Comparison of ENCODE assay signal across 20 mouse cellular contexts in genomic region chr5:17938170-17938939, GRCm38 (mm10). TPM values are rescaled to one million over a fixed set of nuclear protein-coding genes. Genes with fewer than 3 reads are reported as not detected.
DNase-seq lines count a peak whose midpoint lies in the region; ATAC-seq lines count a peak whose summit lies in the region.
"Had no signal": no experiment of that assay in that cellular context is flagged by ENCODE, and none has a peak within 500 bp of the region (broad histone marks: within the 10 kb centered on the region; RNA-seq: fewer than 3 reads in every experiment).

No protein-coding gene starts in this region.

- no peak overlapping the region for H3K9ac ChIP-seq in liver, embryonic 13.5 days
- H3K9ac ChIP-seq in forebrain, embryonic 13.5 days: no peak overlapping the region
- H3K9ac ChIP-seq in midbrain, embryonic 14.5 days (replicated peaks; ENCODE audit: low read length): no peak overlapping the region
- H3K9ac ChIP-seq: embryonic facial prominence, embryonic 12.5 days; lung, embryonic 15.5 days; midbrain, embryonic 15.5 days had no signal

- no peaks in the 10 kb centered on the region for H3K27me3 ChIP-seq in heart, embryonic 10.5 days (ENCODE audit: insufficient read depth, poor library complexity, severe bottlenecking)
- no peaks in the 10 kb centered on the region for H3K27me3 ChIP-seq in liver, embryonic 13.5 days
- H3K27me3 ChIP-seq in forebrain, embryonic 13.5 days: no peaks in the 10 kb centered on the region
- H3K27me3 ChIP-seq in midbrain, embryonic 14.5 days (ENCODE audit: control insufficient read depth, insufficient read depth, low read length): no peaks in the 10 kb centered on the region
- H3K27me3 ChIP-seq: embryonic facial prominence, embryonic 12.5 days; lung, embryonic 15.5 days; midbrain, embryonic 15.5 days had no signal

- no peak overlapping the region for H3K4me2 ChIP-seq in liver, embryonic 13.5 days
- H3K4me2 ChIP-seq in forebrain, embryonic 13.5 days: no peak overlapping the region
- no peak overlapping the region for H3K4me2 ChIP-seq in midbrain, embryonic 14.5 days (ENCODE audit: low read length)
- H3K4me2 ChIP-seq: embryonic facial prominence, embryonic 12.5 days; lung, embryonic 15.5 days; midbrain, embryonic 15.5 days had no signal

- ATAC-seq in liver, embryonic 13.5 days (ENCODE audit: low read depth): peak; percentile 88
- no peak for ATAC-seq in forebrain, embryonic 13.5 days
- ATAC-seq in midbrain, embryonic 14.5 days (ENCODE audit: low FRiP score, low TSS enrichment): no peak
- ATAC-seq: midbrain, embryonic 15.5 days had no signal

- H3K9me3 ChIP-seq in heart, embryonic 10.5 days: no peaks in the 10 kb centered on the region
- H3K9me3 ChIP-seq in liver, embryonic 13.5 days (replicated peaks): no peaks in the 10 kb centered on the region
- no peaks in the 10 kb centered on the region for H3K9me3 ChIP-seq in forebrain, embryonic 13.5 days (replicated peaks)
- H3K9me3 ChIP-seq in midbrain, embryonic 14.5 days (ENCODE audit: control insufficient read depth, low read length): no peaks in the 10 kb centered on the region
- H3K9me3 ChIP-seq: embryonic facial prominence, embryonic 12.5 days; hindbrain, embryonic 10.5 days; lung, embryonic 15.5 days; midbrain, embryonic 15.5 days had no signal

- no peaks in the 10 kb centered on the region for H3K36me3 ChIP-seq in heart, embryonic 10.5 days
- no peaks in the 10 kb centered on the region for H3K36me3 ChIP-seq in liver, embryonic 13.5 days
- H3K36me3 ChIP-seq in forebrain, embryonic 13.5 days (ENCODE audit: poor library complexity, severe bottlenecking): no peaks in the 10 kb centered on the region
- no peaks in the 10 kb centered on the region for H3K36me3 ChIP-seq in midbrain, embryonic 14.5 days (ENCODE audit: control insufficient read depth, insufficient read depth, low read length)
- H3K36me3 ChIP-seq: embryonic facial prominence, embryonic 12.5 days; hindbrain, embryonic 10.5 days; lung, embryonic 15.5 days; midbrain, embryonic 15.5 days had no signal

- DNase-seq in heart, adult 18-20 months: peak; percentile 41 to 67
- DNase-seq in heart, embryonic 10.5 days (ENCODE audit: low spot score): no peak
- peak; percentile 12 for DNase-seq in lung, postnatal 10 days
- no peak for DNase-seq in lung, postnatal 14 days
- DNase-seq in liver, embryonic 13.5 days: no peak
- DNase-seq in thymus, postnatal 10 days (ENCODE audit: low spot score in 2 of 2): no peak
- DNase-seq in midbrain, embryonic 14.5 days: no peak
- DNase-seq: adrenal gland, postnatal 10 days; cerebellum, postnatal 25 days; kidney, postnatal 10 days; right cerebral cortex, postnatal 4 days; thymus, postnatal 14 days had no signal

- H3K27ac ChIP-seq in heart, embryonic 10.5 days: no peak overlapping the region
- no peak overlapping the region for H3K27ac ChIP-seq in liver, embryonic 13.5 days
- H3K27ac ChIP-seq in forebrain, embryonic 13.5 days: no peak overlapping the region
- no peak overlapping the region for H3K27ac ChIP-seq in midbrain, embryonic 14.5 days (replicated peaks; ENCODE audit: low read depth, low read length)
- H3K27ac ChIP-seq: embryonic facial prominence, embryonic 12.5 days; hindbrain, embryonic 10.5 days; lung, embryonic 15.5 days; midbrain, embryonic 15.5 days had no signal

- H3K4me3 ChIP-seq in heart, embryonic 10.5 days: no peak overlapping the region
- no peak overlapping the region for H3K4me3 ChIP-seq in liver, embryonic 13.5 days (replicated peaks)
- H3K4me3 ChIP-seq in forebrain, embryonic 13.5 days: no peak overlapping the region
- H3K4me3 ChIP-seq in midbrain, embryonic 14.5 days (replicated peaks; ENCODE audit: low read depth, low read length): no peak overlapping the region
- H3K4me3 ChIP-seq: embryonic facial prominence, embryonic 12.5 days; hindbrain, embryonic 10.5 days; lung, embryonic 15.5 days; midbrain, embryonic 15.5 days had no signal

- 63% methylated on average over 1 of the region's 1 CpGs for WGBS in heart, embryonic 10.5 days
- 45% methylated on average over 1 of the region's 1 CpGs for WGBS in liver, embryonic 13.5 days (ENCODE audit: insufficient replicate concordance)
- 75% methylated on average over 1 of the region's 1 CpGs for WGBS in forebrain, embryonic 13.5 days
- WGBS in midbrain, embryonic 14.5 days: 56% methylated on average over 1 of the region's 1 CpGs

- no peaks in the 10 kb centered on the region for H3K4me1 ChIP-seq in heart, embryonic 10.5 days
- peaks cover 10% of the 10 kb centered on the region for H3K4me1 ChIP-seq in liver, embryonic 13.5 days (replicated peaks)
- no peaks in the 10 kb centered on the region for H3K4me1 ChIP-seq in forebrain, embryonic 13.5 days
- H3K4me1 ChIP-seq in midbrain, embryonic 14.5 days (ENCODE audit: control insufficient read depth, insufficient read depth, low read length): no peaks in the 10 kb centered on the region
- H3K4me1 ChIP-seq: embryonic facial prominence, embryonic 12.5 days; hindbrain, embryonic 10.5 days; lung, embryonic 15.5 days; midbrain, embryonic 15.5 days had no signal

RNA-seq across cellular contexts. Expression of gene Gnat3, which starts 24.0 kb away (rescaled TPM):
- 1 to 10 TPM in 1 of 2 experiments, under 1 TPM in 1; 0.52 to 1.3 TPM for total RNA-seq in heart, adult 18-20 months (2021)
- not detected in 2 replicates for polyA plus RNA-seq in heart, embryonic 10.5 days (2016; fragmentation: Nextera tagmentation; extraction: Ambion mirVana)
- polyA plus RNA-seq in liver, embryonic 13.5 days (2015; fragmentation: Nextera tagmentation; extraction: Ambion mirVana): not detected in 2 replicates
- not detected in 2 replicates for polyA plus RNA-seq in forebrain, embryonic 13.5 days (2015; fragmentation: Nextera tagmentation; extraction: Ambion mirVana)
- polyA plus RNA-seq in midbrain, embryonic 14.5 days (2014; fragmentation: Nextera tagmentation; extraction: Ambion mirVana): not detected in 2 replicates
- total RNA-seq: left cerebral cortex, postnatal 14 days had no signal
- polyA plus RNA-seq: forebrain, embryonic 11.5 days; intestine, embryonic 14.5 days; midbrain, embryonic 15.5 days had no signal

RNA-seq across cellular contexts. Expression of gene Cd36, which starts 49.8 kb away (rescaled TPM):
- 1,000 to 10,000 TPM; 1,692 to 1,930 TPM for total RNA-seq in heart, adult 18-20 months (2021)
- 19.3 and 33.8 TPM in 2 replicates for polyA plus RNA-seq in heart, embryonic 10.5 days (2016; fragmentation: Nextera tagmentation; extraction: Ambion mirVana)
- polyA plus RNA-seq in liver, embryonic 13.5 days (2015; fragmentation: Nextera tagmentation; extraction: Ambion mirVana): 16.0 and 19.8 TPM in 2 replicates
- polyA plus RNA-seq in forebrain, embryonic 13.5 days (2015; fragmentation: Nextera tagmentation; extraction: Ambion mirVana): 0.53 and 0.96 TPM in 2 replicates
- 3.7 and 6.2 TPM in 2 replicates for polyA plus RNA-seq in midbrain, embryonic 14.5 days (2014; fragmentation: Nextera tagmentation; extraction: Ambion mirVana)

Comparison
In these comparisons a context has a peak if more than half of its experiments do, and no peak if none do; other contexts are left out.
1. DNase-seq: peak in heart, adult 18-20 months (2 of 2) and lung, postnatal 10 days (single experiment); none in heart, embryonic 10.5 days (single experiment), lung, postnatal 14 days (single experiment), liver, embryonic 13.5 days (single experiment), thymus, postnatal 10 days (0 of 2) and midbrain, embryonic 14.5 days (single experiment).